Mouse (Mus musculus): ENCODE results near the gene Rsg1. TPM values are rescaled to one million over a fixed set of nuclear protein-coding genes. Genes with fewer than 3 reads are reported as not detected.
A peak's percentile ranks its signal among the peaks of the same experiment; 100 is the strongest.

Gene Rsg1
- 6.0 and 6.4 TPM in 2 replicates for polyA plus RNA-seq (2015; fragmentation: Nextera tagmentation; extraction: Ambion mirVana)

GRCm38 (mm10) chr4:141213770-141214336, at the start of gene Rsg1:
Gene Rsg1 (plus strand): TSS chr4:141213956.
- no peaks in the 10 kb centered on the region for H3K9me3 ChIP-seq
- peak within 1 kb of the TSS; percentile 61 for H3K9ac ChIP-seq
- H3K36me3 ChIP-seq: 0 out of 2 replicates have a peak, but pooled peaks cover 3% of the 10 kb centered on the region
- H3K4me1 ChIP-seq: peaks cover 18% of the 10 kb centered on the region
- under 1% methylated on average over 24 of the region's 24 CpGs for WGBS
- peak within 1 kb of the TSS; percentile 59 for H3K4me3 ChIP-seq
- no peaks in the 10 kb centered on the region for H3K27me3 ChIP-seq
- peak; percentile 62 for ATAC-seq (ENCODE audit: insufficient number of reproducible peaks, low FRiP score, low TSS enrichment, low read depth)
- H3K27ac ChIP-seq: peak within 1 kb of the TSS; percentile 71
- H3K4me2 ChIP-seq: peak within 1 kb of the TSS; percentile 91

- H3K9me3 ChIP-seq: no peaks in the 10 kb centered on the region
- H3K4me2 ChIP-seq: no peak overlapping the region
- 65% methylated on average over 8 of the region's 8 CpGs for WGBS
- H3K27me3 ChIP-seq: no peaks in the 10 kb centered on the region
- H3K36me3 ChIP-seq: peaks cover 32% of the 10 kb centered on the region
- H3K27ac ChIP-seq: no peak overlapping the region
- no peak overlapping the region for H3K4me3 ChIP-seq
- ATAC-seq (ENCODE audit: insufficient number of reproducible peaks, low FRiP score, low TSS enrichment, low read depth): no peak
- H3K4me1 ChIP-seq: no peaks in the 10 kb centered on the region
- no peak overlapping the region for H3K9ac ChIP-seq
Observed at GRCm38 (mm10) chr4:141165744-141166292, 47.9 kb upstream of the Rsg1 start.

- Histone ChIP-seq H3K4me1 (no peaks in the 10 kb centered on the region), H3K9ac (no peak overlapping the region), H3K9me3 (no peaks in the 10 kb centered on the region), H3K4me3 (no peak overlapping the region), H3K27ac (no peak overlapping the region), H3K4me2 (no peak overlapping the region), H3K36me3 (peaks cover 45% of the 10 kb centered on the region), H3K27me3 (no peaks in the 10 kb centered on the region)
- 92% methylated on average over 3 of the region's 3 CpGs for WGBS
- ATAC-seq (ENCODE audit: insufficient number of reproducible peaks, low FRiP score, low TSS enrichment, low read depth): no peak
Observed at GRCm38 (mm10) chr4:141167156-141167555, 46.6 kb upstream of the Rsg1 start.

- ATAC-seq (ENCODE audit: insufficient number of reproducible peaks, low FRiP score, low TSS enrichment, low read depth): no peak
- Histone ChIP-seq H3K4me2 (no peak overlapping the region), H3K9me3 (no peaks in the 10 kb centered on the region), H3K4me3 (no peak overlapping the region), H3K27ac (no peak overlapping the region), H3K4me1 (no peaks in the 10 kb centered on the region), H3K36me3 (peaks cover 71% of the 10 kb centered on the region), H3K27me3 (no peaks in the 10 kb centered on the region), H3K9ac (no peak overlapping the region)
- 93% methylated on average over 8 of the region's 8 CpGs for whole genome bisulfite sequencing
Observed at GRCm38 (mm10) chr4:141172121-141172520, 41.6 kb upstream of the Rsg1 start.

- H3K4me1 ChIP-seq: no peaks in the 10 kb centered on the region
- H3K9me3 ChIP-seq: no peaks in the 10 kb centered on the region
- no peak for ATAC-seq (ENCODE audit: insufficient number of reproducible peaks, low FRiP score, low TSS enrichment, low read depth)
- 0 out of 2 replicates have a peak overlapping the region, but pooled peaks have one; percentile 29 for H3K27ac ChIP-seq
- H3K27me3 ChIP-seq: no peaks in the 10 kb centered on the region
- WGBS: 65% methylated on average over 5 of the region's 5 CpGs
- no peak overlapping the region for H3K4me2 ChIP-seq
- peaks cover 63% of the 10 kb centered on the region for H3K36me3 ChIP-seq
- H3K4me3 ChIP-seq: no peak overlapping the region
- no peak overlapping the region for H3K9ac ChIP-seq
Observed at GRCm38 (mm10) chr4:141175783-141176182, 38.0 kb upstream of the Rsg1 start.

GRCm38 (mm10) chr4:141176328-141176838, 37.4 kb upstream of the Rsg1 start:
- no peaks in the 10 kb centered on the region for H3K4me1 ChIP-seq
- peak overlapping the region; percentile 29 for H3K27ac ChIP-seq
- H3K27me3 ChIP-seq: no peaks in the 10 kb centered on the region
- peaks cover 63% of the 10 kb centered on the region for H3K36me3 ChIP-seq
- no peaks in the 10 kb centered on the region for H3K9me3 ChIP-seq
- 79% methylated on average over 10 of the region's 10 CpGs for WGBS
- H3K9ac ChIP-seq: no peak overlapping the region
- no peak overlapping the region for H3K4me3 ChIP-seq
- H3K4me2 ChIP-seq: no peak overlapping the region
- ATAC-seq (ENCODE audit: insufficient number of reproducible peaks, low FRiP score, low TSS enrichment, low read depth): no peak

- no peak overlapping the region for H3K4me2 ChIP-seq
- no peak for ATAC-seq (ENCODE audit: insufficient number of reproducible peaks, low FRiP score, low TSS enrichment, low read depth)
- no peaks in the 10 kb centered on the region for H3K9me3 ChIP-seq
- H3K27me3 ChIP-seq: no peaks in the 10 kb centered on the region
- H3K4me3 ChIP-seq: no peak overlapping the region
- WGBS: 84% methylated on average over 4 of the region's 4 CpGs
- H3K27ac ChIP-seq: no peak overlapping the region
- H3K4me1 ChIP-seq: no peaks in the 10 kb centered on the region
- H3K9ac ChIP-seq: no peak overlapping the region
- H3K36me3 ChIP-seq: peaks cover 64% of the 10 kb centered on the region
Observed at GRCm38 (mm10) chr4:141178500-141178899, 35.3 kb upstream of the Rsg1 start.

- H3K9me3 ChIP-seq: no peaks in the 10 kb centered on the region
- no peak overlapping the region for H3K4me3 ChIP-seq
- no peaks in the 10 kb centered on the region for H3K27me3 ChIP-seq
- ATAC-seq (ENCODE audit: insufficient number of reproducible peaks, low FRiP score, low TSS enrichment, low read depth): no peak
- H3K27ac ChIP-seq: no peak overlapping the region
- H3K36me3 ChIP-seq: peaks cover 64% of the 10 kb centered on the region
- H3K4me1 ChIP-seq: peaks cover 4% of the 10 kb centered on the region
- H3K9ac ChIP-seq: no peak overlapping the region
- WGBS: 84% methylated on average over 8 of the region's 8 CpGs
- H3K4me2 ChIP-seq: no peak overlapping the region
Observed at GRCm38 (mm10) chr4:141180831-141181230, 32.9 kb upstream of the Rsg1 start.

- Histone ChIP-seq H3K27me3 (no peaks in the 10 kb centered on the region), H3K9me3 (no peaks in the 10 kb centered on the region), H3K4me2 (no peak overlapping the region), H3K36me3 (peaks cover 54% of the 10 kb centered on the region), H3K9ac (no peak overlapping the region), H3K4me1 (peaks cover 15% of the 10 kb centered on the region), H3K27ac (no peak overlapping the region), H3K4me3 (no peak overlapping the region)
- ATAC-seq (ENCODE audit: insufficient number of reproducible peaks, low FRiP score, low TSS enrichment, low read depth): no peak
- WGBS: 92% methylated on average over 6 of the region's 6 CpGs
Observed at GRCm38 (mm10) chr4:141181981-141182380, 31.8 kb upstream of the Rsg1 start.

- peaks cover 42% of the 10 kb centered on the region for H3K36me3 ChIP-seq
- no peaks in the 10 kb centered on the region for H3K9me3 ChIP-seq
- no peaks in the 10 kb centered on the region for H3K27me3 ChIP-seq
- no peak for ATAC-seq (ENCODE audit: insufficient number of reproducible peaks, low FRiP score, low TSS enrichment, low read depth)
- no peak overlapping the region for H3K4me3 ChIP-seq
- no peak overlapping the region for H3K4me2 ChIP-seq
- peaks cover 25% of the 10 kb centered on the region for H3K4me1 ChIP-seq
- no peak overlapping the region for H3K9ac ChIP-seq
- WGBS: 97% methylated on average over 2 of the region's 2 CpGs
- H3K27ac ChIP-seq: no peak overlapping the region
Observed at GRCm38 (mm10) chr4:141183932-141184331, 29.8 kb upstream of the Rsg1 start.

- no peak overlapping the region for H3K4me3 ChIP-seq
- peaks cover 25% of the 10 kb centered on the region for H3K4me1 ChIP-seq
- no peak overlapping the region for H3K4me2 ChIP-seq
- H3K27me3 ChIP-seq: no peaks in the 10 kb centered on the region
- no peak for ATAC-seq (ENCODE audit: insufficient number of reproducible peaks, low FRiP score, low TSS enrichment, low read depth)
- no peak overlapping the region for H3K27ac ChIP-seq
- H3K9ac ChIP-seq: no peak overlapping the region
- 94% methylated on average over 4 of the region's 4 CpGs for WGBS
- no peaks in the 10 kb centered on the region for H3K9me3 ChIP-seq
- H3K36me3 ChIP-seq: peaks cover 42% of the 10 kb centered on the region
Observed at GRCm38 (mm10) chr4:141184426-141184825, 29.3 kb upstream of the Rsg1 start.

GRCm38 (mm10) chr4:141186923-141187836, 26.6 kb upstream of the Rsg1 start:
- 36% methylated on average over 9 of the region's 9 CpGs for WGBS
- no peak overlapping the region; the same call in 1 of the 2 replicates for H3K4me2 ChIP-seq
- no peak overlapping the region for H3K9ac ChIP-seq
- H3K4me3 ChIP-seq: no peak overlapping the region
- H3K9me3 ChIP-seq: no peaks in the 10 kb centered on the region
- 0 out of 2 replicates have a peak, but pooled peaks have one; percentile 61 for ATAC-seq (ENCODE audit: insufficient number of reproducible peaks, low FRiP score, low TSS enrichment, low read depth)
- no peaks in the 10 kb centered on the region for H3K27me3 ChIP-seq
- peaks cover 31% of the 10 kb centered on the region for H3K36me3 ChIP-seq
- peak overlapping the region; percentile 81 for H3K27ac ChIP-seq
- peaks cover 25% of the 10 kb centered on the region for H3K4me1 ChIP-seq

Data from limb, embryonic 15.5 days (tissue).